Mouse (Mus musculus) thymus, adult 2 months (tissue): ENCODE measurements around the gene Ncoa5. TPM values are rescaled to one million over a fixed set of nuclear protein-coding genes. Genes with fewer than 3 reads are reported as not detected.

Experiments used
- DNase-seq: peaks from one replicate; pipeline ENCODE4 v3.0.0; 2021
- H3K27ac ChIP-seq: fragments of 200-500 bp; 2 replicates; pipeline ENCODE4 v1.5.1; 2012; ENCODE audit warnings: low read length, control low read depth; ENCODE audit not compliant: control insufficient read depth, insufficient read depth
- H3K27me3 ChIP-seq: fragments of 200-500 bp; 2 replicates; pipeline ENCODE4 v1.6.1; 2012; ENCODE audit warnings: mild to moderate bottlenecking, low read length, moderate library complexity, mixed read lengths; ENCODE audit not compliant: control insufficient read depth, insufficient read depth
- H3K36me3 ChIP-seq: fragments of 200-500 bp; 2 replicates; pipeline ENCODE4 v1.6.1; 2012; ENCODE audit warnings: mild to moderate bottlenecking, low read length, moderate library complexity; ENCODE audit not compliant: control insufficient read depth, insufficient read depth
- H3K4me1 ChIP-seq: fragments of 200-500 bp; replicated peaks from 2 replicates; pipeline ENCODE4 v1.6.1; 2012; ENCODE audit warnings: low read length; ENCODE audit not compliant: control insufficient read depth, insufficient read depth
- H3K4me3 ChIP-seq: fragments of 200-500 bp; 2 replicates; pipeline ENCODE4 v1.5.1; 2012; ENCODE audit warnings: mild to moderate bottlenecking, low read length, control low read depth, moderate library complexity; ENCODE audit not compliant: control insufficient read depth, insufficient read depth
- CTCF ChIP-seq: fragments of 200-500 bp; IDR thresholded peaks from 2 replicates; pipeline ENCODE4 v1.5.1; 2012; ENCODE audit warnings: mild to moderate bottlenecking, control low read depth, low read length, moderate library complexity, borderline replicate concordance; ENCODE audit not compliant: control insufficient read depth, poor library complexity, insufficient read depth; ENCODE audit errors: extremely low read depth
- POLR2A ChIP-seq: fragments of 200-500 bp; IDR thresholded peaks from 2 replicates; pipeline ENCODE4 v1.6.1; 2012; ENCODE audit warnings: mild to moderate bottlenecking, low read length, control low read depth, moderate library complexity; ENCODE audit not compliant: control insufficient read depth, poor library complexity, insufficient read depth; ENCODE audit errors: extremely low read depth
- WGBS: fragments of 180-500 bp; shearing (Covaris S2); methylation state at CpG from one replicate; pipeline ENCODE4 v1.1.7; 2018; 5-methylcytosine and 5-hydroxymethylcytosine counted together
- polyA plus RNA-seq: library from polyadenylated mRNA; depleted of rRNA; stranded (reverse); fragments of >200 nt; gene quantifications from 2 replicates; pipeline ENCODE4 v1.2.3, GENCODE M21; 2012; rRNA removed

Ncoa5 gene
- polyA plus RNA-seq, 1 experiment, result 72.3 TPM

GRCm38 (mm10) chr2:164955725-164956124, 78.9 kb downstream of the Ncoa5 start:
- no peaks in the 10 kb centered on the region for H3K36me3 ChIP-seq
- H3K27ac ChIP-seq, result no peak overlapping the region
- peaks cover 3% of the 10 kb centered on the region; the same call in 1 of the 2 replicates for H3K27me3 ChIP-seq
- 74% methylated on average over 4 of the region's 4 CpGs for WGBS
- H3K4me3 ChIP-seq, result no peak overlapping the region
- peaks cover 3% of the 10 kb centered on the region for H3K4me1 ChIP-seq
- DNase-seq, result no peak
- TF ChIP-seq POLR2A, result no peak
- no peak for TF ChIP-seq CTCF

GRCm38 (mm10) chr2:164953224-164953623, 81.4 kb downstream of the Ncoa5 start:
- H3K27ac ChIP-seq, result no peak overlapping the region
- H3K4me1 ChIP-seq, result peaks cover 7% of the 10 kb centered on the region
- no peaks in the 10 kb centered on the region for H3K36me3 ChIP-seq
- 3% methylated on average over 21 of the region's 21 CpGs for WGBS
- DNase-seq, result peak; percentile 80
- TF ChIP-seq CTCF (peak; percentile 93), POLR2A (no peak)
- no peak overlapping the region for H3K4me3 ChIP-seq
- peaks cover 9% of the 10 kb centered on the region; the same call in 1 of the 2 replicates for H3K27me3 ChIP-seq

- no peak overlapping the region for H3K27ac ChIP-seq
- peaks cover 13% of the 10 kb centered on the region; the same call in 1 of the 2 replicates for H3K27me3 ChIP-seq
- no peaks in the 10 kb centered on the region for H3K36me3 ChIP-seq
- H3K4me1 ChIP-seq, result peaks cover 13% of the 10 kb centered on the region
- DNase-seq, result no peak
- 30% methylated on average over 13 of the region's 13 CpGs for WGBS
- TF ChIP-seq CTCF, result no peak
- no peak for TF ChIP-seq POLR2A
- H3K4me3 ChIP-seq, result no peak overlapping the region
These were observed 82.2 kb downstream of the Ncoa5 start for GRCm38 (mm10) chr2:164952448-164952847.

GRCm38 (mm10) chr2:164951745-164952144, 82.9 kb downstream of the Ncoa5 start:
- Histone ChIP-seq H3K27ac (no peak overlapping the region), H3K27me3 (peaks cover 13% of the 10 kb centered on the region; the same call in 1 of the 2 replicates), H3K4me1 (peaks cover 14% of the 10 kb centered on the region), H3K36me3 (no peaks in the 10 kb centered on the region), H3K4me3 (no peak overlapping the region)
- 89% methylated on average over 4 of the region's 4 CpGs for WGBS
- no peak for DNase-seq
- TF ChIP-seq CTCF, result no peak
- no peak for TF ChIP-seq POLR2A

- Histone ChIP-seq H3K4me3 (no peak overlapping the region), H3K27me3 (peaks cover 13% of the 10 kb centered on the region; the same call in 1 of the 2 replicates), H3K36me3 (no peaks in the 10 kb centered on the region), H3K27ac (no peak overlapping the region), H3K4me1 (peaks cover 14% of the 10 kb centered on the region)
- TF ChIP-seq CTCF (no peak; the same call in 1 of the 2 replicates), POLR2A (no peak)
- DNase-seq, result no peak
- 30% methylated on average over 13 of the region's 13 CpGs for WGBS
These were observed 84.2 kb downstream of the Ncoa5 start for GRCm38 (mm10) chr2:164950501-164950900.

Other genes starting within 250 kb of the Ncoa5 start
- gene Snx21, start 249.0 kb downstream of the Ncoa5 start, polyA plus RNA-seq, result 9.0 and 11.9 TPM in 2 replicates
- 84.6 and 87.9 TPM in 2 replicates for gene Acot8, start 230.0 kb downstream of the Ncoa5 start, polyA plus RNA-seq
- 5.9 and 6.2 TPM in 2 replicates for gene Zswim3, start 229.8 kb downstream of the Ncoa5 start, polyA plus RNA-seq
- 9.5 and 11.5 TPM in 2 replicates for gene Zswim1, start 212.2 kb downstream of the Ncoa5 start, polyA plus RNA-seq
- 2.9 and 4.5 TPM in 2 replicates for gene Spata25, start 206.3 kb downstream of the Ncoa5 start, polyA plus RNA-seq
- gene Ctsa, start 202.0 kb downstream of the Ncoa5 start, polyA plus RNA-seq, result 467 and 538 TPM in 2 replicates
- gene Neurl2, start 201.4 kb downstream of the Ncoa5 start, polyA plus RNA-seq, result 24.0 and 31.7 TPM in 2 replicates
- 227 and 263 TPM in 2 replicates for gene Pltp, start 177.2 kb downstream of the Ncoa5 start, polyA plus RNA-seq
- gene Pcif1, start 155.6 kb downstream of the Ncoa5 start, polyA plus RNA-seq, result 79.7 and 87.9 TPM in 2 replicates
- 92.6 and 99.0 TPM in 2 replicates for gene Zfp335, start 123.1 kb downstream of the Ncoa5 start, polyA plus RNA-seq
- gene Mmp9, start 94.1 kb downstream of the Ncoa5 start, polyA plus RNA-seq, result 29.1 and 31.7 TPM in 2 replicates
- 0.70 and 1.3 TPM in 2 replicates for gene Slc12a5, start 74.1 kb downstream of the Ncoa5 start, polyA plus RNA-seq
- gene Cd40, start 20.8 kb upstream of the Ncoa5 start, polyA plus RNA-seq, result 44.5 and 52.1 TPM in 2 replicates
- not detected in 2 replicates for gene 1700025C18Rik, start 55.9 kb upstream of the Ncoa5 start, polyA plus RNA-seq
- gene Cdh22, start 200.0 kb upstream of the Ncoa5 start, polyA plus RNA-seq, result 1.2 and 1.3 TPM in 2 replicates